ENCODE assay signal across 10 mouse cellular contexts in the genomic region with DNA sequence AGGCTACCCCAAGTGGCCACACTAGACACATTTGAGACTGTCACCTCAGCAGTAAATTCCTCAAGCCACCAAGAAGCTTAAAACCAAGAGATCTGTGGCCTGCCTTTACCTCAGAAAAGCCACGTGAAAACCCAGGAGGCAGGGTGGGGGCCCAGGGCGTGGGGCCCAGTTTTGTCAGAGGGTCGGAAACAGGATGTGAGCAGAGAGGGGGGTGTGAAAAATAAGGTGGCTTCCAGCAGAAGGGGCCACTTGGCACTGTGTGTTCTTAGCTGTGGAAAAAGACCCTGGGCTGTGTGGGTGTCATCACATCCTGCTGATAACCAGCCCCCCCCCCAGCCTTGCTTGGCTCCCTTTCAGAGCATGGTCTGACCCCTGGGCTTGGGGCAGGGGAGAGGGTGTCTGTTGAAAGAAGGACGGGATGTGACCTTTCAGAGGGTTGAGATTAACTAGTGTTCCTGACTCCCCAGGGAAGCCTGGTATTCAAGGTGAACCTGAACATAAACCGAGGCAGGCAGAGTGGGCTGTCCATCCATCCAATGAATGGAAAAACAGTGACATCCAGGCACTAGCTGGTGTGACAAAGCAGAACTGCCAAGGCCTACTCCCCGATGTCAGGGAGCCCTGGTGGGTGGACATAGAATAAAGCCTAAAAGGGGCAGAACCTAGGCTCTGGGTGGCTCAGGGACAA. TPM values are rescaled to one million over a fixed set of nuclear protein-coding genes. Genes with fewer than 3 reads are reported as not detected.
DNase-seq lines count a peak whose midpoint lies in the region; ATAC-seq and TF ChIP-seq lines count a peak whose summit lies in the region.
"Had no signal": no experiment of that assay in that cellular context is flagged by ENCODE, and none has a peak within 500 bp of the region (broad histone marks: within the 10 kb centered on the region; RNA-seq: fewer than 3 reads in every experiment).

No protein-coding gene starts in this region.

- no peaks in the 10 kb centered on the region for H3K27me3 ChIP-seq in lung, embryonic 15.5 days
- no peaks in the 10 kb centered on the region for H3K27me3 ChIP-seq in heart, postnatal 0 days (ENCODE audit: control insufficient read depth, insufficient read depth, low read length)
- H3K27me3 ChIP-seq in midbrain, embryonic 16.5 days (ENCODE audit: control insufficient read depth, insufficient read depth, low read depth, low read length), result no peaks in the 10 kb centered on the region
- H3K27me3 ChIP-seq: embryonic facial prominence, embryonic 15.5 days had no signal

- intact Hi-C loops in gastrocnemius, postnatal 14 days (cut with DNase I; ENCODE audit: low total_unique reads), result no loop called here

- TF ChIP-seq EP300 in heart, postnatal 0 days (IDR thresholded peaks at IDR 0.05; ENCODE audit: low read depth), result no peak

- no peak overlapping the region for H3K4me2 ChIP-seq in lung, embryonic 15.5 days
- no peak overlapping the region for H3K4me2 ChIP-seq in heart, postnatal 0 days (ENCODE audit: low read depth, low read length)
- no peak overlapping the region for H3K4me2 ChIP-seq in midbrain, embryonic 16.5 days (ENCODE audit: low read length)
- H3K4me2 ChIP-seq: embryonic facial prominence, embryonic 15.5 days had no signal

- no peaks in the 10 kb centered on the region for H3K36me3 ChIP-seq in lung, embryonic 15.5 days
- H3K36me3 ChIP-seq in heart, postnatal 0 days (replicated peaks; ENCODE audit: control insufficient read depth, insufficient read depth, low read length), result no peaks in the 10 kb centered on the region
- no peaks in the 10 kb centered on the region for H3K36me3 ChIP-seq in midbrain, embryonic 16.5 days (ENCODE audit: control insufficient read depth, insufficient read depth, low read length)
- H3K36me3 ChIP-seq: embryonic facial prominence, embryonic 15.5 days had no signal

- no peak for DNase-seq in lung, postnatal 14 days
- peak; percentile 30 for DNase-seq in heart, postnatal 0 days (ENCODE audit: low spot score)
- DNase-seq in naive thymus-derived CD4-positive, alpha-beta T cell, adult 2 months (ENCODE audit: low read depth), result peak; percentile 93
- peak; percentile 81 to 89 for DNase-seq in thymus, postnatal 36 days
- no peak for DNase-seq in gastrocnemius, postnatal 14 days
- DNase-seq in kidney, adult 8-10 months, result no peak

- ATAC-seq in lung, embryonic 15.5 days (ENCODE audit: borderline replicate concordance, extremely low read depth, low FRiP score, low TSS enrichment), result no peak
- peak; percentile 64 for ATAC-seq in heart, postnatal 0 days (ENCODE audit: insufficient read depth, low read depth)
- no peak for ATAC-seq in midbrain, embryonic 16.5 days

- no peaks in the 10 kb centered on the region for H3K9me3 ChIP-seq in lung, embryonic 15.5 days
- H3K9me3 ChIP-seq in heart, postnatal 0 days (replicated peaks; ENCODE audit: control insufficient read depth, low read length), result no peaks in the 10 kb centered on the region
- H3K9me3 ChIP-seq in midbrain, embryonic 16.5 days (replicated peaks; ENCODE audit: control insufficient read depth, low read length, poor library complexity, severe bottlenecking), result no peaks in the 10 kb centered on the region
- H3K9me3 ChIP-seq: embryonic facial prominence, embryonic 15.5 days had no signal

- TF ChIP-seq CTCF in heart, postnatal 0 days (IDR thresholded peaks at IDR 0.05; ENCODE audit: low read depth), result no peak

- no peaks in the 10 kb centered on the region for H3K4me1 ChIP-seq in lung, embryonic 15.5 days
- H3K4me1 ChIP-seq in heart, postnatal 0 days (ENCODE audit: control insufficient read depth, insufficient read depth), result no peaks in the 10 kb centered on the region
- H3K4me1 ChIP-seq in midbrain, embryonic 16.5 days (ENCODE audit: control insufficient read depth, insufficient read depth, low read length), result no peaks in the 10 kb centered on the region
- H3K4me1 ChIP-seq: embryonic facial prominence, embryonic 15.5 days had no signal

- no peak overlapping the region for H3K4me3 ChIP-seq in lung, embryonic 15.5 days
- no peak overlapping the region for H3K4me3 ChIP-seq in heart, postnatal 0 days (ENCODE audit: low read depth, low read length)
- H3K4me3 ChIP-seq in midbrain, embryonic 16.5 days (ENCODE audit: low read depth, low read length), result no peak overlapping the region
- H3K4me3 ChIP-seq: embryonic facial prominence, embryonic 15.5 days had no signal

- 43% methylated on average over 6 of the region's 6 CpGs for WGBS in lung, embryonic 15.5 days
- 43% methylated on average over 6 of the region's 6 CpGs for WGBS in heart, postnatal 0 days
- 79% methylated on average over 6 of the region's 6 CpGs for WGBS in midbrain, embryonic 16.5 days

- peak overlapping the region; percentile 70 for H3K27ac ChIP-seq in lung, embryonic 15.5 days
- H3K27ac ChIP-seq in heart, postnatal 0 days (ENCODE audit: low read depth), result peak overlapping the region; percentile 87
- no peak overlapping the region for H3K27ac ChIP-seq in midbrain, embryonic 16.5 days (ENCODE audit: low read length)
- H3K27ac ChIP-seq: embryonic facial prominence, embryonic 15.5 days had no signal

- H3K9ac ChIP-seq in lung, embryonic 15.5 days, result no peak overlapping the region
- no peak overlapping the region for H3K9ac ChIP-seq in heart, postnatal 0 days (replicated peaks; ENCODE audit: low read depth, low read length)
- H3K9ac ChIP-seq in midbrain, embryonic 16.5 days (ENCODE audit: low read depth, low read length), result no peak overlapping the region
- H3K9ac ChIP-seq: embryonic facial prominence, embryonic 15.5 days had no signal

RNA-seq across cellular contexts. Expression of a gene that starts 21.3 kb away (rescaled TPM):
- polyA plus RNA-seq in lung, embryonic 15.5 days (2015; fragmentation: Nextera tagmentation; extraction: Ambion mirVana), result 13.0 and 13.1 TPM in 2 replicates
- 6.8 and 13.8 TPM in 2 replicates for total RNA-seq in heart, postnatal 0 days (2014; rRNA removed; ENCODE audit: low replicate concordance)
- polyA plus RNA-seq in heart, postnatal 0 days (2015; fragmentation: Nextera tagmentation; extraction: Ambion mirVana), result 5.1 and 7.3 TPM in 2 replicates
- 1 to 10 TPM; 1.6 TPM for total RNA-seq in gastrocnemius, postnatal 14 days (2021)
- polyA plus RNA-seq in midbrain, embryonic 16.5 days (2015; fragmentation: Nextera tagmentation; extraction: Ambion mirVana), result 10.8 and 15.6 TPM in 2 replicates

RNA-seq across cellular contexts. Expression of a gene that starts 23.8 kb away (rescaled TPM):
- not detected in 2 replicates for polyA plus RNA-seq in lung, embryonic 15.5 days (2015; fragmentation: Nextera tagmentation; extraction: Ambion mirVana)
- total RNA-seq in heart, postnatal 0 days (2014; rRNA removed; ENCODE audit: low replicate concordance), result not detected in 2 replicates
- not detected in 2 replicates for polyA plus RNA-seq in heart, postnatal 0 days (2015; fragmentation: Nextera tagmentation; extraction: Ambion mirVana)
- not detected for total RNA-seq in gastrocnemius, postnatal 14 days (2021)
- polyA plus RNA-seq in midbrain, embryonic 16.5 days (2015; fragmentation: Nextera tagmentation; extraction: Ambion mirVana), result not detected in 2 replicates
- total RNA-seq: left cerebral cortex, adult 18-20 months had no signal
- polyA plus RNA-seq: embryonic facial prominence, embryonic 15.5 days had no signal

RNA-seq across cellular contexts. Expression of a gene that starts 44.6 kb away (rescaled TPM):
- 68.6 and 71.0 TPM in 2 replicates for polyA plus RNA-seq in lung, embryonic 15.5 days (2015; fragmentation: Nextera tagmentation; extraction: Ambion mirVana)
- 228 and 244 TPM in 2 replicates for total RNA-seq in heart, postnatal 0 days (2014; rRNA removed; ENCODE audit: low replicate concordance)
- polyA plus RNA-seq in heart, postnatal 0 days (2015; fragmentation: Nextera tagmentation; extraction: Ambion mirVana), result 109 and 123 TPM in 2 replicates
- total RNA-seq in gastrocnemius, postnatal 14 days (2021), result 10 to 100 TPM; 86.8 to 98.4 TPM
- 91.1 and 94.5 TPM in 2 replicates for polyA plus RNA-seq in midbrain, embryonic 16.5 days (2015; fragmentation: Nextera tagmentation; extraction: Ambion mirVana)

RNA-seq across cellular contexts. Expression of a gene that starts 48.4 kb away (rescaled TPM):
- 0.18 and 0.41 TPM in 2 replicates for polyA plus RNA-seq in lung, embryonic 15.5 days (2015; fragmentation: Nextera tagmentation; extraction: Ambion mirVana)
- total RNA-seq in heart, postnatal 0 days (2014; rRNA removed; ENCODE audit: low replicate concordance), result 1.1 and 2.0 TPM in 2 replicates
- polyA plus RNA-seq in heart, postnatal 0 days (2015; fragmentation: Nextera tagmentation; extraction: Ambion mirVana), result 0.67 and 0.71 TPM in 2 replicates
- 1 to 10 TPM; 1.2 to 2.4 TPM for total RNA-seq in gastrocnemius, postnatal 14 days (2021)
- 0.20 and 0.21 TPM in 2 replicates for polyA plus RNA-seq in midbrain, embryonic 16.5 days (2015; fragmentation: Nextera tagmentation; extraction: Ambion mirVana)

Comparison
In these comparisons a context has a peak if more than half of its experiments do, and no peak if none do; other contexts are left out.
1. DNase-seq: peak in heart, postnatal 0 days (single experiment), naive thymus-derived CD4-positive, alpha-beta T cell, adult 2 months (single experiment) and thymus, postnatal 36 days (2 of 2); none in lung, postnatal 14 days (single experiment), gastrocnemius, postnatal 14 days (single experiment) and kidney, adult 8-10 months (0 of 2).